Mouse (Mus musculus): ENCODE results near the gene Dnmt1.
"Not testable (repeated sequence)": the region's sequence is repeated elsewhere in the genome, so short reads cannot be mapped to it uniquely, and the experiment has no call there.

The Dnmt1 gene

GRCm38 (mm10) chr9:20959430-20959938 lies at the start of gene Dnmt1:
TSS of gene Dnmt1 (minus strand) at chr9:20959888.
- DNase-seq = no peak

GRCm38 (mm10) chr9:21008007-21008406 lies 48.3 kb upstream of the Dnmt1 start:
- DNase-seq = no peak

DNA sequence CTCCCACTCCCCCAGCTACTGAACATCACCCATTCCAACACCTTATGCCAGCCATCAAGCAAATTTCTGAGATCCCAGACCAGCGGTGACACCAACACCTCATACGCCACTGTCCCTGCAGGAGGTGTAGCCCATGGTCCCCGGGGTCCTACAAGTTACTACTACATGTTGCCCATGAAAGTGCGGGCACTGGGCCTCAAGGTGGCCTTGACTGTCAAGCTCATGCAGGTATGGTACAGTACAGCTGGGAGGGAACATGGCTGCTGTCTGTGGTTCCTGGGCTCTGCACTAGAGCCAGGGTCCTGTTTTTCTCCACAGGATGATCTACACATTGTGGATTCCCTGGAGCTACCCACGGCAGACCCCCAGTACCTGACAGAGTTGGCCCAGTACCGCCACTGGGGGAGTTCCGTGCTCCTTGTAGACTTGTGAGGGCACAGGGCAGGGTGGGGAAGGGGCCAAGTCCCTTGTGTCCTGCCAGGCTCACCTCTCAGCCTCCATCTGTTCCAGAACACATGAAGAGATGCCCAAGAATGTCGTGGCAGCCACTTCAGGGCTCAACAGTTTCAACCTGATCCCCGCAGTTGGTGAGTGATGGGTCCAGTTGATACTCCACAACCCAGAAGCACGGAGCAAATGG lies 47.7 kb upstream of the Dnmt1 start:
- DNase-seq = no peak

DNA sequence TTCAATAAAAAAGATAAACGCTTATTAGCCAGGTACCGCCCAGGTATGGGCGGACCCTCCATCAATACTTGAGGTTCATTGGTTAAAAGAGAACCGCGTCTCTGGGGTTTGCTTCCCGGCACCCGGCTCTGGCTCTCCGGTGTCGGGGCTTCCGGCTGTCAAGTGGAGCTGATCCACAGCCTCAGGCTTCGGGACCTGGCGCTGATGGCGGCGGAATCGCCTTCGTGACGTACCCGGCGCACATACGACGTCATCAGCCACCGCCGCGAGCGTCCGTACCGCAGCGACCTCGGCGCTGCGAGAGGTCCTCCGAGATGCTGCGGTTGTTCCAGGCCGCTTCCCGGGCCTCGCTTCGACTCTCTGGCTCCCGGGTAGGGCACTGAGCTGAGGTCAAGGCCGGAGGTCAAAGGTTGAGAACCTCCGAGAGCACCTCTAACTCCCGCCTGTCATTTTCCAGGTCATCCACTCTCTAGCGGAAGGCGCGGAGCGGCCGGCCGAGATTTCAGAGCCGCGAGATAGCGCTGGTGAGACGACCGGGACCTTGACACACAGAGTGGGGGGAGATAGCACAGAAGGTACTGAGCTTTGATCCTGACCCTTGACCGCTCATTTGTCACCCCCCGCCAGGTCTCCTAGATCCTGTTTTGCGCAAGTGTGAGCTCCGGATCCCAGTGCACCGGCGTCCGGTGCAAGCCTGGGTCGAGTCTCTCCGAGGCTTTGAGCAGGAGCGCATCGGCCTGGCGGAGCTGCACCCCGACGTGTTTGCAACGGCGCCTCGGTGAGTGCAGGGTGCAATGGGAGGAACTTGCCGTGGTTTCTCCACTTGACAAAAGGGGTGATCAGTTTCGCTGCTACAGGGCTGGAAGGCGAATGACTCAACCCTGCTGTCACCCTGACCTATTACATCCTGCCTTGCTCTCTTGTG lies 43.2 kb upstream of the Dnmt1 start, which contains the start of gene Mrpl4:
Gene Mrpl4, plus strand, starts transcription at position 112 of the 925 bp plus-strand sequence.
- peak; percentile 94 to 95 for DNase-seq

GRCm38 (mm10) chr9:21002270-21002626 lies 42.6 kb upstream of the Dnmt1 start:
- DNase-seq = no peak

GRCm38 (mm10) chr9:21001651-21002200 lies 42.0 kb upstream of the Dnmt1 start:
- no peak for DNase-seq

DNA sequence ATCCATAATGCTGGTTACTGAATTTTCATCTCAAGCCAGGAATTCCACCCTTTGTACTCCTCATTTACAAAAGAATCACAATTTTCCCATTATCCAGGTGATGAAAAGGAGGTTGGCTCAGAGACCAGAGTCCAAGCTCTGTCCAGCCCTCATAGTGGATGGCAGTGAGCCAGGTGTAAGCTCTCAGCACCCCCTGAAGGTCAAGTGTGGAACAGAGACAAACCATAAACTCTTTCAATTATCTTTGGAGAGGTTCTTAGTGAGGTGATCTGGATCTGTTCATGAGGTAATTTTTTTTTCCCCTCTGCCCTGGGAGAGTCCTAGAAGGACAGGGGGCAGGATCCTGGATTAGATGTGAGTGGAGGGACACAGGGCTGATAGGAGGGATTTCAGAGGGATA lies 41.1 kb upstream of the Dnmt1 start:
- DNase-seq = peak; percentile 42 to 66

GRCm38 (mm10) chr9:20998337-20998736 lies 38.6 kb upstream of the Dnmt1 start:
- DNase-seq = not testable (repeated sequence)

GRCm38 (mm10) chr9:20997065-20997464 lies 37.4 kb upstream of the Dnmt1 start:
- no peak for DNase-seq

DNA sequence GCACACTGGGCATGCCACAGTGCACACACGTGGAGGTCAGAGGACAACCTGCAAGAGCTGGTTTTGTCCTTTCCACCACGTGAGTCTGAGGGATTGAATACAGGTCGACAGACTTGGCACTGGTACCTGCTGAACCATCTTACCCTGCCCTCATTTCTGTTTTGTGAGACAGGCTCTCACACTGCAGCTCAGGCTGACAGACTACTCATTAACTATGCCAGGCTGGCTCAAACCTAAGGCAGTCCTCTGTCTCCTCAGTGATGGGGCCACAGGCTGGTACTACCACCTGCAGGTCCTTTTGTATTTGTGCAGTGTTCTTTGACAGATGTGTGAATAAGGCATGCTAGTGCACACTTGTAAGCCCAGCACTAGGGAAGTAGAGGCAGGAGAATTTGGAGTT lies 35.4 kb upstream of the Dnmt1 start:
- peak in 1 of 2 experiments; percentile 45 for DNase-seq

DNA sequence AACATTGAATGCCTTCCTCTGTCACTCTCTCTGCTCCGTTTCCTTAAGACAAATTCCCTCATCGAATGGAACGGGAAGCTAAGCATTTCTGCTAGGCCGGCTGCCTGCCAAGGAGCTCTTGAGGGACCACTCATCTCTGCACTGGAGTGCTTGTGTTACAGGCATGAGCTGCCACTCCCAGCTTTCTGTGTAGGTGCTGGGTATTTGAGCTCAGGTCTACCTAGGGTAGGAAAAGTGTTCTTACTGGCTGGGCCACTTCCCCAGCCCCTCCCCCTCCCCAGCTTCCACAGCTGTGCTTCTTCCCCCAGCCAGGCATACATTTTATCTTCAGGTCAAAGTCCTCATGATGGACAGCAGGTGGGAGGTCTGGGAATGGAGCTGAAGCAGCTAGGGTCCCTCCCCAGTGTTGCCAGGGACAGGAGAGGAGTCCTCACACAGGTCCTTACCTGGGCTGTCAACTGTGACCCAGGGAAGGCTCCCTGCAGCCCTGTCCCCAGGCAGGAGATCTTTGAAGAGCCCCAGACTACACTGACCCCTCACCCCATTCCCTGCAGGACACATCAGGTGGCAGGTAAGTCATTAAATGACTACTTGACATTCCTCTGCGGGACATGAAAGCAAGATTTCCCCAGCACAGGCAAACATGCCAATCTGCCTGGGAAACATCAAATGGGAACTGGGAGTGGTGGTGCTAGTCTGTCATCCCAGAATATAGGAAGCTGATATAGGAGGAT lies 33.6 kb upstream of the Dnmt1 start:
- DNase-seq = peak in 1 of 2 experiments; percentile 59

GRCm38 (mm10) chr9:20991587-20991986 lies 31.9 kb upstream of the Dnmt1 start:
- no peak for DNase-seq

DNA sequence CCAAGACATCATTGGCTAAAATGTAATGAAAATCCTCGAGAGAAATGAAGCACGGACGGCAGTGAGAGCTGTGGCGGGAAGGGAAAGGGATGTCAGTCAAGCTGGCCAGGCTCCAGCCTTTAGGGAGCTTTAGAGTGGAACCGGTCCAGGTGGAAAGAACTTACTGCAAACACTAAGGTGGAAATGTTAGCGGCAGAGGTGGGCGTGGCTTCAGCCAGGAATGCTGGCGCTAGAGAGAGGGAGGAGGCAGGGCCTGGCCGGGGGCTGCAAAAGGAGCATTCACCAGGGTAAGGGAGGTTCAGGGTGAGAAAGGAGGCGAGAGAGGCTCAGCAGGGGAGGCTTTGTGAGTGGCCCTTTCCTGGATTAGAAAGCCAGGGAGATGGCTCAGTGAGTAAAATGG lies 31.2 kb upstream of the Dnmt1 start:
- DNase-seq = peak; percentile 79 to 87

DNA sequence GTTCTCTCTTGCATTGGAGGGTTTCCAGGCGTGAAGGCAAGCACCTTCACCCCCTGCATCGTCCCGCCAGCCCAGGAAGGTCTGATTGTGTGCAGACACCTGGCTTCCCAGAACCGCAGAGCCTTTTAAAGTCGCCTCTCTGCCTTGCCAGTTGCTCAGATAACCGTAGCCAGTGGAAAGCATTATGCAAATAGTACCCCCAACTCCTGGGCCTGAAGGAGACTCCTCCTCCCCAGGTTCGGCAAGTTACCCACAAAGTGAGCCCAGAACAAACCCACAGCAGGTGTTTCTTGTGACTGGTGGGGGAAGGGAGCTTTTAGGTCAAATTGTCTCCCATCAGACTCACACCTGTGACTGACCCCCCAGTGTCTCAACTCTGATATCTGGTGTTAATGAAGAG lies 28.3 kb upstream of the Dnmt1 start:
- no peak for DNase-seq

DNA sequence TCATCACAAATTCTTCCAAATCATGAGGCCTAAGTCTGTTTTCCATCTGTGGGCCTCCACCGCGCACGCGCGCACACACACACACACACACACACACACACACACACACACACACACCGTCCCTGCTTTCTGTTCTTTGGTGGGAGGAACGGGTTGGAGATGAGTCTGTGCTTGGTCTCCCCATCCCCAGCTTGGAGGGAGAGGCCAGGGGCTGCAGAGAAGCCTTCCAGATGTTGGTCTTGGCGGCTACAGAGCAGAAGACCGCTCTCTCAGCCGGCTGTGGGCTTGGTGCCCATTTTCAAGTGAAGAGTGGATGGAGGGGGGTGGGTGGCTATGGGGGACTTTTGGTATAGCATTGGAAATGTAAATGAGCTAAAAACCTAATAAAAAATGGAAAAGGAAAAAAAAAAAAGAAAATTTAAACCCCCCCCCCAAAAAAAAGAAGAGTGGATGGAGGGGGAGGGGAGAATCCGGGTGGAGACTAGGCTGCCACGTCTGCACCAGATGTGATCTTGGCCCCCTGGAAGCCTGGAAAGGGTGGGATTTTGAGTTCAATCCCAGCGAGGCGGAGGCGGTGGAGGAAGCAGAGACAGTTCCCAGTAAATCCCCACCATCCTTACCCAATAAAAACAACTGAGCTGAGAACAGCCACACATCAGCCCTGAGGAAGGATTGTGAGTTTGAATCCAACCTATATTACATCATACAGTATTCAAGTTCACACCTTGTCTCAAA lies 27.4 kb upstream of the Dnmt1 start:
- DNase-seq = peak; percentile 80 to 86

GRCm38 (mm10) chr9:20983169-20983568 lies 23.5 kb upstream of the Dnmt1 start:
- DNase-seq = no peak

GRCm38 (mm10) chr9:20982171-20982570 lies 22.5 kb upstream of the Dnmt1 start:
- DNase-seq = no peak

DNA sequence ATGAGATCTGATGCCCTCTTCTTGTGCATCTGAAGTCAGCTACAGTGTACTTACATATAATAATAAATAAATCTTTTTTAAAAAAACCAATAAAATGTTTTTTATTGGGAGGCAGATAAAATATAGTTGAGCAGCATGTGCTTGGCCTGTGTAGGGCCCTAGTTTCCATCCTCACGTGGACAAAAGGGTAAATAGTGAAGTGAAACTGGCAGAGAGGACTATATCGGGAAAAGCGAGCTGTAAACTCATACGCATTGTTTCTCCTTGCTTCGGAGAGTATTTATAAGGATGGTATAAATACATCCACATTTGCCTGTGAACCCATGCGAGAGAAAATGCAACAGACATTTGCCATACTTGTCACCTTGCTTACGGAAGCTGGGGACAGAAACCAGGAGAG lies 20.1 kb upstream of the Dnmt1 start:
- no peak for DNase-seq

DNA sequence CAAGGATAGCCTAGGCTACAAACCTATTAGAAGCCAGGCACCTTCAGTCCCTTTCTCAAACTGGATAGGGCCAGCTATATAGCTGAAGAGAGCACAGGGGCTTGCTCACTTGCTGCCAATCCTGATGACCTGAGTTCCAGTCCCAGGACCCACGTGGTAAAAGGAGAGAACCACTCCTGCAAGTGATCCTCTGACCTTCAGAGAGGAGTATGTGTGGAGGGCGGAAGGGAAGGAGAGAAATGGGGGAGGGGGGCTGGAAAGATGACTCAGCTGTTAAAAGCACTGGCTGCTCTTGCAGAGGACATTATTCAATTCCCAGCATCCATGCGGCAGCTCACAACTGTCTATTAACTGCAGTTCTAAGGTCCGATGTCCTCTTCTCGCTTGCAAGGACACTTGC lies 19.5 kb upstream of the Dnmt1 start:
- no peak for DNase-seq

DNA sequence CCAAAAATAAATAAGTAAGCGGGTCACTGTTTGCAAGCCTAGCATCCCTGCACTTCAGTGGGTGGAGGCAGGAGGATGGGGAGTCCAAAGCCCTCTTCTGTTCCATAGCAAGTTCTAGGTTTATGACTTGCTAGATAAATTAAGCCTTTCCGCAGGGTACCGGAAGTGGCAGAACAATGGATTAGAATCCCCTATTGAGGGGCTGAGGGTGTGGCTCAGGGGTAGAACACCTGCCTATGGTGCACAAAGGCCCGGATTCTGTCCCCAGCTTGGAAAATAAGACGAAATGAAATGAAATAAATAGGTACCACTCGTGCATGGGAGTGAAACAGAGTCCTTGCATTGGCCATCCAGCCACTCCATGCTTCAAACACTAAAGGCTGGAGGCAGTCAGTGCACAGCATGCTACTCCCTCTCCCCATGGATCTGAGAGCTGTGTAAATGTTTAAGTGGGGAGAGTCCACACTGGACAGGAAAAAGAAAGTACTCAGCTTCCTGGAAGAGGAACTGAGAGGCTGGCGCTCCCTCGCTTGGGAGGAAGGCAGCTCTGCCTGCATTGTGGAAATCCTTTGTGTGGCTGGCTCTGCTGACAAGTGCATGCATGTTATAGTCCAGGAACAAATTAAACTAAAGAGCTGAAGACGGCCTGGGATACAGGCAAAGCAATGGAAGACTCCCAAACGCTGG lies 18.9 kb upstream of the Dnmt1 start:
- DNase-seq = no peak

- DNase-seq = no peak
Observed at GRCm38 (mm10) chr9:20976961-20977689, 17.4 kb upstream of the Dnmt1 start.

Measured in kidney, postnatal 4 days (tissue).